Mouse (Mus musculus) inflammation-experienced regulatory T-cells, adult 16 weeks (primary cell): Measurements from ENCODE around the gene Tdrkh. TPM values are rescaled to one million over a fixed set of nuclear protein-coding genes. Genes with fewer than 3 reads are reported as not detected.

Experiments used
- polyA plus RNA-seq: library from polyadenylated mRNA; unstranded; fragments of 100-300 nt; shearing (Covaris generic); gene quantifications from one replicate; pipeline ENCODE4 v1.2.1, GENCODE M21; 2017

Gene Tdrkh
- polyA plus RNA-seq = 9.8 TPM

DNA sequence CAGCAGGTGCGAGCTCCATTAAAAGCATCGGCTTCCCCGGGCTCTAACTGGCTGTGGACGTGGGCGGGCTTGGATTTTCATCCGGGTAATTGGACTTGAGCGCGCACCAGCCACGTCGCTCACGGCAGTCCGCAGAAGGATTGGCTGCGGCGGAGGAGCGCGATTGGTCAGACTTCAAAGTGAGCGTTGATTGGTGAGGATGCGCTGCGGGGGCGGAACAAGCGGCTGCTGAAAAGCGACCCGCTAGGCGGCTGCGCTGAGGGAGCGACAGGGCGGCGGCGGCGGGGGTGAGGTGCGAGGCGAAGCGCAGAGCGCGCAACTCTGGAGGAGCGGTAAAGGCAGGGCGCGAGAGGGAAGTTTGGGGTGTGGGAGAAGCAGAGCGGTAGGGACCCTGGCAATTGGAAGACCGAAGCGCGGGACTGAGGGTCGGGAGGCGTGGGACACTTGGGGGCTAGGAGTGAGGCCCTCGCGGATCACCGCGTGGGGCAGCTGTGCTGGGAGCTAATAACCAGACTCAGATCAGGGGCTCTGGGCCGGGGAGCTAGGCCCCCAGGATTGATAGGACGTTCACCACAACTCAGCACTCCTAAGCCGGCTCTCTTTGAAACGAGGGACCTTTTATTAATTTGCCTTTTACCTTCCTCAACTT lies at the start of gene Tdrkh:
TSS of gene Tdrkh (plus strand) at position 243 of the 649 bp plus-strand sequence.

DNA sequence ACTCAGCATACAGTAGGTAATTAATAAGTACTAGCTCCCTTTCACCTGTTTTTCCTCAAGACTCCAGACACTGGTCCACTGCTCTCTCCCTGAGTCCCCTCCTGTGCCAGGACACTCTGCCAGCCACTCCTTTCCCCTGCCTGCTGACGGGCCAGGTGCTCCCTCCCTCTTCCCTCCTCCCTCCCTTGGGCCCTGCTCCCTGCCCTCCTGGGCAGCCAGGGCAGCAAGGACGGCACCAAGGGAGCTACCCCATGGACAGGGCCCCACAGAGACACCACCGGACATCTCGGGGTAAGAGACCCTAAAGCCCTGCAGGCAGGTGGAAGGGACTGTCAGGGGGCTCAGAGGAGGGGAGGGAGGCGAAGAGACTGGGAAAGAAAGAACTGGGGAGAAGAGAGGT lies 40.4 kb upstream of the Tdrkh start, which contains the start of gene Rorc:
TSS of gene Rorc (plus strand) at position 154 of the 400 bp plus-strand sequence.

DNA sequence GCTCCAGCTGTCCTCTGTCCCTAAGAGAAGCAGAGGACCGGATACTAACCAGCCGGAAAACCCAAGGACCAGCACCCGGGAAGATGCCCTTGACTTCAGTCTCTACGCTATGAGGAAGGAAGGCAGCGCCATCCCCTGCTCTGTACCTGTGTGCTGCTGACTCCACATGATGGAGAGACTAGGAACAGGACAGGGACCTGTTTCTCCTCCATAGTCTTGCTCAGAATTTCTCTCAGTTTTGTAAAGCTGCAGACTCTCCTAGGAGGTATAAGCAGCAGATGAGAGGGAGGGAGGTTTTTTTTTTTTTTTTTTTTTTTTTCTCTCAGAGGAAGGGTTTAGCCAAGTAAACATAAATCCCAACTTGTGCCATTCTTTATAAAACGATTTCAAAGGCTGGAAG lies 14.9 kb upstream of the Tdrkh start, which contains the start of gene Lingo4:
TSS of gene Lingo4 (plus strand) at position 301 of the 400 bp plus-strand sequence.

DNA sequence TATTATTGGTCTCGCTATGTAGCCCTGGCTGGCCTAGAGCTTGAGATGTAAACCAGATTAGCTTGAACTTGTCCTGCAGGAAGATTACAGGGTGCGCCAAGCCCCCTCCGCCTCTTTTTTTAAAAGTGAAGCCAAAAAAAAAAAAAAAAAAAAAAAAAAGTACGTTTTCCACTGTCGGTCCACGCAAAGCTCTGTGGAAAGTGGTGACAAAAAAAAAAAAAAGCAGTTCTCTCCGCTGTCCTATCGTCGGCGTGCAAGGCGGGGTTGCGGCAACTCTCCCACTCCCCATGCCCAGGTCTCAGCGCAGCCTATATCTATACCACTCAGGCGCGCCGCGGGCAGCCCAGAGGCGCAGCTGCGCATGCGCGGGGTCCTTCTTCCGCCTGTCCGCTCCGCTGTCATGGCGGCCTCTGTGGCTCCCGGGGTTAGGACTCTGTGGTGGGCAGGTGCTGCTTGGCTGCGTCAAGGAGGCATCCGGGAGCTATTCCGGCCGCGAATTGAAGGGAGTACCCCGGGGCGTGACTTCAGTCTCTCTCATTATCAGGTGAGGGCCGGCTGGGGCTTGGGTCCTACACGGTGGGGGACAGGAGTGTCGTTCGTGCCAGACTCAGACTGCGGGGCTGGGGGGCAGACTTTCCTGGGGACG lies 30.0 kb downstream of the Tdrkh start, which contains the start of gene Mrpl9:
TSS of gene Mrpl9 (plus strand) at position 368 of the 646 bp plus-strand sequence.

DNA sequence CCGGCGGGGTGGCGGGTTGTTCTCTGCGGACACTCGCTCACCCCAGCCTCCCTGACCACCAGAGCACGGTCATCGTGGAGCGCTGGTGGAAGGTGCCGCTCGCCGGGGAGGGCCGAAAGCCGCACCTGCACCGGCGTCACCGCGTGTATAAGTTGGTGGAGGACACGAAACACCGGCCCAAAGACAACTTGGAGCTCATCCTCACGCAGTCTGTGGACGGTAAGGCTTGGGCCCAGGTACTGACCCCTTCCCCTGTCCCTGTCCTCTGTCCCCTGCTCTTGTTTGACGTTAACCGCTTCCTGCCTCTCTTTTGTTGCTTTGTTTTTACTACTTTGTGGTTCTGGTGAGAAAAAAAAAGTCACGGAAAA lies 30.5 kb downstream of the Tdrkh start, which contains the start of gene Oaz3:
TSS of gene Oaz3 (minus strand) at position 319 of the 368 bp plus-strand sequence.

DNA sequence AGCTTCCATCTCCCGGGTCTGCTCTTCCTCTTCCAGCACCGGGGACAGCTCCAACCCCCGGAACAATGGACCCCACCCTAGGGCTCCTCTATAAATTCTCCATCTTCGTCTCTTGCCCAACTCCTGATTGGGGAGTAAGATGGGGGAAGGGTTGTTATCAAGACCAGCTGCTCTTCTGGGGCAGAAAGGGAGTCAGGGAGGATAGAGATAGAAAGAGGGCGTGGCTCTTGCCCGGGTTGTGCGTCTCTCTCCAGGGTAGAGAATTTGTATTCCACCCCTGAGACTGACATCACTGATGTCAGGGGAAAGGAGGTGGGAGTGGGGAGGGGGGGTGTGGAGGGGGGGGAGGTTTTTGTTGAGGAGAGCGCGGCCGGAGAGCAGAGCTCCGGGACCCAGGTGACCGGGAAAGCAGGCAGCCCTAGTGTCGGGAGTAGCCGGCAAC lies 64.9 kb downstream of the Tdrkh start, which contains the start of gene Celf3:
TSS of gene Celf3 (plus strand) at position 315 of the 442 bp plus-strand sequence.

DNA sequence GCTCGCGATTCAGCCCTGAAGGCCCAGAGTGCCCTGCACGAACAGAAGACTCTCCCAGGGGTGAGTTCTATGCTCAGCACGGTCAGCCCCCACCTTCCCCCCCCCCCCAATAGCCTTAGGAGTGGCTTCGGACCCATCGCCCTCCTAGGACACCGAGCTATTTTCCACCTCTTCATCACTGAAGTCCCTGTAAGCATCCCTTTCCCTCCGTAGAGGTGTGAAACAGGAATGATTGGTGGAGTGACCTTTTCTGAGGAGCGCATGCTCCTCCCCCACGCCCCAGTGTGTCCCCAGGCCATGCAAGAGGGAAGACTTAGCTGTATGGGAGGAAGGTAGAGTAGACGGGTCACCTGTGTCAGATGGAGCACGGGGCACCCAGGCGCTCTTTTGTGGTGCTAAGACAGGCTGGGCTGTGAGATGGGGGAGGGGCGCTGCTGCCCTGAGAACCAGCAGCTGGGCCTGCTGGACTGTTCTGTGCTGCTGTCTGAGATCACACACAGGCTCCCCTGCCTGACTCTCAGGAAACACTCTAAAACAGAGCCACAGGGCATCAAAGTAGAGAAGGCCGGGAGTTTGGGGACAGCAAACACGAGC lies 67.3 kb downstream of the Tdrkh start, which contains the start of gene Riiad1:
TSS of gene Riiad1 (minus strand) at position 51 of the 594 bp plus-strand sequence.

Other genes with a start within 250 kb of the Tdrkh start
- gene Gm10696, start 235.1 kb upstream of the Tdrkh start, polyA plus RNA-seq = 0.21 TPM
- gene Gm5286, start 216.6 kb upstream of the Tdrkh start, polyA plus RNA-seq = not detected
- not detected for gene Gm4778, start 149.2 kb upstream of the Tdrkh start, polyA plus RNA-seq
- gene Them4, start 103.2 kb upstream of the Tdrkh start, polyA plus RNA-seq = 7.9 TPM
- gene Them5, start 71.2 kb upstream of the Tdrkh start, polyA plus RNA-seq = not detected
- gene C2cd4d, start 50.8 kb upstream of the Tdrkh start, polyA plus RNA-seq = not detected
- gene Rorc, start 40.5 kb upstream of the Tdrkh start, polyA plus RNA-seq = 7.6 TPM
- 0.13 TPM for gene Lingo4, start 14.8 kb upstream of the Tdrkh start, polyA plus RNA-seq
- 69.6 TPM for gene Mrpl9, start 30.0 kb downstream of the Tdrkh start, polyA plus RNA-seq
- 0.98 TPM for gene Oaz3, start 30.6 kb downstream of the Tdrkh start, polyA plus RNA-seq
- 2.5 TPM for gene Celf3, start 65.0 kb downstream of the Tdrkh start, polyA plus RNA-seq
- not detected for gene Riiad1, start 67.1 kb downstream of the Tdrkh start, polyA plus RNA-seq
- 14.7 TPM for gene Snx27, start 169.4 kb downstream of the Tdrkh start, polyA plus RNA-seq
- gene Gm10972, start 229.8 kb downstream of the Tdrkh start, polyA plus RNA-seq = not detected
- gene Tuft1, start 245.6 kb downstream of the Tdrkh start, polyA plus RNA-seq = 3.8 TPM